Mouse (Mus musculus): ENCODE measurements at regions not wholly inside any gene's neighbourhood (a gene's known extent, or its start where the extent isn't known, plus 50 kb on each side); places are given as distances from the start of the nearest gene placed in this dataset.

GRCm38 (mm10) chr12:12787161-12787560 is 154.6 kb downstream of the Mycn start:
- DNase-seq (ENCODE audit: low read depth): no peak
- TF ChIP-seq CTCF (IDR thresholded peaks at IDR 0.05; ENCODE audit: borderline replicate concordance, extremely low read depth, insufficient read depth, insufficient read length) (no peak), POLR2A (IDR thresholded peaks at IDR 0.05; ENCODE audit: borderline replicate concordance, extremely low read depth, insufficient read depth, insufficient read length, poor library complexity, severe bottlenecking) (no peak)

- no peak for TF ChIP-seq POLR2A (IDR thresholded peaks at IDR 0.05; ENCODE audit: borderline replicate concordance, extremely low read depth, insufficient read depth, insufficient read length, poor library complexity, severe bottlenecking)
- TF ChIP-seq CTCF (IDR thresholded peaks at IDR 0.05; ENCODE audit: borderline replicate concordance, extremely low read depth, insufficient read depth, insufficient read length): no peak
- DNase-seq (ENCODE audit: low read depth): peak; percentile 88
Measured at GRCm38 (mm10) chr12:12783699-12784605, 157.8 kb downstream of the Mycn start.

DNA sequence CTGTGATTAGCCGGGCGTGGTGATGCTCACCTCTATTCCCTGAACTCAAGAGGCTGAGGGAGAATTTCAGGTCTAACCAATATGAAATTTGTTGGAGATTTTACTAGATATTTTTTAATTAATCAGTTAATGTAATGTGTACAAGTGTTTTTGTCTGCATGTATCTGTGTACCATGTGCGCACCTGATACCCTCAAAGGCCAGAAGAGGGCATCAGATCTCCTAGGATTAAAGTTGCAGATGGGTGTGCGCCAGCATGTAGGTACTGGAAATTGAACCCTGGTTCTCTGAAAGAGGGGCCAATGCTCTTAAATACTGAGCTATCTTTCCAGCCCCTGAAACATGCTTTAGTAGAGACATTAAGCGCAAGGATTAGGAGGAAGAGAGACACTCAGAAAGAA is 160.2 kb downstream of the Mycn start:
- TF ChIP-seq CTCF (IDR thresholded peaks at IDR 0.05; ENCODE audit: borderline replicate concordance, extremely low read depth, insufficient read depth, insufficient read length) (peak; percentile 14; the same call in 1 of the 2 replicates), POLR2A (IDR thresholded peaks at IDR 0.05; ENCODE audit: borderline replicate concordance, extremely low read depth, insufficient read depth, insufficient read length, poor library complexity, severe bottlenecking) (no peak)
- no peak for DNase-seq (ENCODE audit: low read depth)

DNA sequence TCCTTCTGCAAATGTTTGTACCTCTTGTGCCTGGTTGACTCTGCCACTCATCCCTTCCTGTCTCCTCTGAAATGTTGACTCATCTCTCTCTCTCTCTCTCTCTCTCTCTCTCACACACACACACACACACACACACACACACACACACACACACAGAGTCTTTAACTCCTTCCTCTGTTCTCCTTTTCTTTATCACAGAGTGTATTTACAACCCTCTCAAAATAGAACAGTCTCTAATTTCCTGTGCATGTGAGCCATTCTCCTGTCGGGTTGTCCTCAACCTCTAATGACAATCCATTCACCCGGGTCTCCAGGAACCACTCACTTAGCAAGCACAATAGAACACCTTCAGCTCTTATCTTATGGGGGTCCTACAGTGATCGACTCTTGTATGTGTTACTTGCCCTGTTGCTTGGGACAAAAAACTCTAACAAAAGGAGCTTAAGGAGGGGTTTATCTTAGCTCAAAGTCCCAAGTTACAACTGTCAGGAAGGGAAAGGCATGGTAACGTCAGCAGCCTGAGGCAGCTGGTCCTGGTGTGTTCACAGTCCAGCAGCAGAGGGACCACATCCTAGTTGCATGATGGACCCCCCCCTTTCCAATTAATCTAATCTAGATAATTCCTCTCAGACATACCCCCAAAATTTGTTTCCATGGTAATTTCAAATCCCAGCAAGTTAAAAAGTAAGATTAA is 163.0 kb downstream of the Mycn start:
- no peak for TF ChIP-seq POLR2A (IDR thresholded peaks at IDR 0.05; ENCODE audit: borderline replicate concordance, extremely low read depth, insufficient read depth, insufficient read length, poor library complexity, severe bottlenecking)
- TF ChIP-seq CTCF (IDR thresholded peaks at IDR 0.05; ENCODE audit: borderline replicate concordance, extremely low read depth, insufficient read depth, insufficient read length): no peak

GRCm38 (mm10) chr12:12777422-12777821 is 164.3 kb downstream of the Mycn start:
- TF ChIP-seq CTCF (IDR thresholded peaks at IDR 0.05; ENCODE audit: borderline replicate concordance, extremely low read depth, insufficient read depth, insufficient read length) (no peak), POLR2A (IDR thresholded peaks at IDR 0.05; ENCODE audit: borderline replicate concordance, extremely low read depth, insufficient read depth, insufficient read length, poor library complexity, severe bottlenecking) (no peak)

More for the DNA sequence above, 163.0 kb downstream of the Mycn start:
- no peak for DNase-seq (ENCODE audit: low read depth)

DNA sequence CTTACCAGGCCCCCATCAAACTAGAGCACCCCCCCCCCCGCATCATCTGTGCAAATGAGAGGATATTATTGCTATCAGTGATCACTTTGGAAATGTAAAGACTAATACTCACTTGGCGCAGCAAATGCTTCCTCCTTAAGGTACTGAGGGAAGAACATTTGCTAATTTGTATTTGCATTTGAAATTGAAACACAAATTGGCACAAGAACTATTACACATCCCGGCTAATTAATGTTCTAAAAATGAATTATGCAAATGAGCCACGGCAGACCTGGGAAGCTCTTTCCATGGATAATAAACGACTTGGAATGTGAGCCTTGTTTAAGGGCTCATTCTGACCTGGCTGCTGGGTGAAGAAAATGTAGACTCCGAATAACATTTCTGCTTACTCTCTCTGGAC is 164.9 kb downstream of the Mycn start:
- DNase-seq (ENCODE audit: low read depth): peak; percentile 79
- TF ChIP-seq POLR2A (IDR thresholded peaks at IDR 0.05; ENCODE audit: borderline replicate concordance, extremely low read depth, insufficient read depth, insufficient read length, poor library complexity, severe bottlenecking) (no peak), CTCF (IDR thresholded peaks at IDR 0.05; ENCODE audit: borderline replicate concordance, extremely low read depth, insufficient read depth, insufficient read length) (no peak)

More at GRCm38 (mm10) chr12:12777422-12777821, 164.3 kb downstream of the Mycn start:
- no peak for DNase-seq (ENCODE audit: low read depth)

DNA sequence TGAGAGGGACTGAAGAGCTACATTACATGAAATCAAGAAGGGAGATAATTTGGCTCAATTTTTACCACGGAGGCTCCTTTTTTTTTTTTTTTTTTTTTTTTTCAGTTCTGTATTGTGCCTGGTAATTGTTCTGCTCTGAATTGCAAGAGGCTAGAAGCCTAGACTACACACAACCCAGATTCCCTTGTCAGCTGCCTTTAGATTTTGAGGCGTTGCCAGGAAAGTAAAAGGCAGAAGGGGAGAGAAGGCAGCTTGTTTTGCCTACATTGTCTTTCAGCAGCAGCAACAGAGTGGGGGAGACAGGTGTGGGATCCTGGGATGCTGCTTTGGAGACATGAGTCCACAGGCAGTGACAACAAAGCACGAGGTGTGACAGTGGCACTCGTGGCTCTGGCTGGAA is 170.7 kb downstream of the Mycn start:
- TF ChIP-seq POLR2A (IDR thresholded peaks at IDR 0.05; ENCODE audit: borderline replicate concordance, extremely low read depth, insufficient read depth, insufficient read length, poor library complexity, severe bottlenecking) (no peak), CTCF (IDR thresholded peaks at IDR 0.05; ENCODE audit: borderline replicate concordance, extremely low read depth, insufficient read depth, insufficient read length) (no peak)
- peak; percentile 73 for DNase-seq (ENCODE audit: low read depth)

DNA sequence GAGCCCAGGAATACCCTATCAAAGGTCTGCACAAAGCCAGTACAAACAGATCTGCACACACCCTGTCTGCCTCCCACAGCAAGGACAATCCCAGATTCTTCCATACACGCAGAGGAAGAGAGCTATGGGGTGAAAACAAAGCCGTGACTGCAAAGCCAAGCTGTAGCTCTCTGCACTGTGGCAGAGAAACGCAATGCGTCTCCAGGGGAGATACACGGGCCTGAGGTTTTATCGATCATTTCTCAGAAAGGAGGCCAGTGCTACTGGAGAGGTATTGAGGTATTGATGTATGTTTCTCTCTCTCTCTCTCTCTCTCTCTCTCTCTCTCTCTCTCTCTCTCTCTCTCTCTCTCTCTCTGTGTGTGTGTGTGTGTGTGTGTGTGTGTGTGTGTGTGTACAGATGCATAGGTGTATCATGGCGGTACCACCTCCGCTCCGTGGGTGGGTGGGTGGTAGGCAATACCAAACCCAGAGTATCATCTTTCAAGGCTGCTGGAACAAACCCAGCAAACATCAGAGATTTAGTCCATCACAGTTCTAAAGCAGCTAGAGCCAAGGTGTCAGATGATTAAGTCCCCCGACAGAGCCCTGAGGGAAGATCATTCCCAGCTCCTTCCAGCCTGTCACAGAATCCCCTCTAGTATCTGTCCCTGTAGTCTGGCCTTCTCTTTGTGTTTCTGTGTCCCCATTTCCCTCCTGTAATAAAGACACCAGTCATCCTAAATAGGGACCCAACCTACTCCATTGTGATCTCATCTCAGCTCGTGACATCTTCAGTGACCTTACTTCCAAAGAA is 175.0 kb downstream of the Mycn start:
- TF ChIP-seq POLR2A (IDR thresholded peaks at IDR 0.05; ENCODE audit: borderline replicate concordance, extremely low read depth, insufficient read depth, insufficient read length, poor library complexity, severe bottlenecking) (no peak), CTCF (IDR thresholded peaks at IDR 0.05; ENCODE audit: borderline replicate concordance, extremely low read depth, insufficient read depth, insufficient read length) (no peak)
- peak; percentile 43 for DNase-seq (ENCODE audit: low read depth)

GRCm38 (mm10) chr12:12765490-12766058 is 176.1 kb downstream of the Mycn start:
- TF ChIP-seq CTCF (IDR thresholded peaks at IDR 0.05; ENCODE audit: borderline replicate concordance, extremely low read depth, insufficient read depth, insufficient read length) (no peak), POLR2A (IDR thresholded peaks at IDR 0.05; ENCODE audit: borderline replicate concordance, extremely low read depth, insufficient read depth, insufficient read length, poor library complexity, severe bottlenecking) (no peak)
- peak; percentile 44 for DNase-seq (ENCODE audit: low read depth)

DNA sequence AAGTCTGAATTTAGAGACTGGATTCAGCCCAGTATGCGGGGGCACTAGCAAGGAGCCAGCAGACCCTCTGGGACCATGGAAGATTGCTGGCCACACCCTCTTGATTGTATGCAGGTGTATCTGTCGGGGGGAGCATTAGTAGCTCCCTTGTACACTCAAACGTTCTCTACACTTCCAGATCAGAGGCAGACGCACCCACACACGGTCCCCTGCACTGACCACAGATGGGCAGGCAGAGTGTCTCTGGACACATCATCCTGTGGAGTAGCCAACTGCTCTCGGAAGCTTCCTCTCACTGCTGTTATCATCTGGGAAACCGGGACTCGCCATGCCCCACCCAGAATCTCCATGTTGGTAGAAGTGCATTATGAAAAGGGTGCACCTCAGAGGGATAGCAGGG is 176.7 kb downstream of the Mycn start:
- DNase-seq (ENCODE audit: low read depth): no peak
- TF ChIP-seq POLR2A (IDR thresholded peaks at IDR 0.05; ENCODE audit: borderline replicate concordance, extremely low read depth, insufficient read depth, insufficient read length, poor library complexity, severe bottlenecking) (no peak), CTCF (IDR thresholded peaks at IDR 0.05; ENCODE audit: borderline replicate concordance, extremely low read depth, insufficient read depth, insufficient read length) (no peak)

Measured in brain, embryonic 14.5 days (tissue).